In the genomic region with DNA sequence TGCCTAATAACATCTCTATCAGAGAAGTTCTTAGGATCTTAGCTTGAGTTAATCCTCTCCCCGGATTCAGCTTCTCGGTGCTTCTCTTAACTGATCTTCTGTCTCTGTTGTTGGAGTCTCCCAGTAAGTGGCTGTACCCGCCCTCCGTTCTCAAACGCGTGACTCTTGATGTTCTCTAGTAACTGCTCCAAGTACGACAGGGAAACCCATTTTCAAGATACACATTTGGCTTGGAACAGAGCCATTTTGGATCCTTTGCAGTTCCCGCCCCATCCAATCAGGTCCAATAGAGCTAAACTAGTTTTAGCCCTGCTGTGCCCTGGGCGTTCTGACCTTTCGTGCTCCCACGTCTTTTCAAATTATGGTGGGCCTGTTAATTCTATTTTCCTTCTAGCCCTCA, we compare ENCODE assay signal across 8 mouse cellular contexts. TPM values are rescaled to one million over a fixed set of nuclear protein-coding genes. Genes with fewer than 3 reads are reported as not detected.
DNase-seq lines count a peak whose midpoint lies in the region; ATAC-seq and TF ChIP-seq lines count a peak whose summit lies in the region.

No protein-coding gene starts in this region.

- no peaks in the 10 kb centered on the region for H3K27me3 ChIP-seq in heart, embryonic 13.5 days (replicated peaks)
- peaks cover 4% of the 10 kb centered on the region; the same call in 1 of the 2 replicates for H3K27me3 ChIP-seq in erythroblast, embryonic 14.5 days (ENCODE audit: control insufficient read depth)
- H3K27me3 ChIP-seq in limb, embryonic 10.5 days (ENCODE audit: low read depth, poor library complexity, severe bottlenecking): no peaks in the 10 kb centered on the region
- H3K27me3 ChIP-seq in myocyte (ENCODE audit: control insufficient read depth, insufficient read depth, insufficient read length): no peaks in the 10 kb centered on the region

- peak overlapping the region; percentile 75 for H3K27ac ChIP-seq in heart, embryonic 13.5 days (replicated peaks)
- peak overlapping the region; percentile 89 for H3K27ac ChIP-seq in limb, embryonic 10.5 days

- H3K9me3 ChIP-seq in heart, embryonic 13.5 days: no peaks in the 10 kb centered on the region
- no peaks in the 10 kb centered on the region for H3K9me3 ChIP-seq in erythroblast, embryonic 14.5 days (ENCODE audit: control insufficient read depth, low read length)
- no peaks in the 10 kb centered on the region for H3K9me3 ChIP-seq in limb, embryonic 10.5 days (replicated peaks)

- peak overlapping the region; percentile 88 for H3K9ac ChIP-seq in heart, embryonic 13.5 days

- H3K79me2 ChIP-seq in myocyte (ENCODE audit: control insufficient read depth, insufficient read depth): peaks cover 8% of the 10 kb centered on the region

- 11% methylated on average over 11 of the region's 11 CpGs for WGBS in heart, embryonic 13.5 days
- 11% methylated on average over 11 of the region's 11 CpGs for WGBS in limb, embryonic 10.5 days

- intact Hi-C loops in heart, postnatal 14 days (cut with DNase I): no loop called here
- intact Hi-C loops in left cerebral cortex, postnatal 10 days (cut with DNase I): loop anchor here (10.0 kb wide), 1 partner anchor 376 kb away; no protein-coding TSS in a partner anchor
- intact Hi-C loops in gastrocnemius, postnatal 36 days (cut with DNase I): loop anchor here (10.0 kb wide), 1 partner anchor 386 kb away; no protein-coding TSS in a partner anchor

- peak overlapping the region; percentile 35 for H3ac ChIP-seq in myocyte (ENCODE audit: control insufficient read depth, insufficient read length)

- no peak for TF ChIP-seq POLR2A in myocyte (IDR thresholded peaks at IDR 0.05; ENCODE audit: insufficient read length, low read depth)

- DNase-seq in heart, postnatal 14 days: no peak
- DNase-seq in MEL-GATA-1-ER (ENCODE audit: extremely low read depth, low read depth): peak; percentile 51
- DNase-seq in limb, embryonic 10.5 days (ENCODE audit: low spot score): peak; percentile 38
- DNase-seq in left cerebral cortex, postnatal 10 days (ENCODE audit: extremely low spot score in 1 of 2, low spot score in 2 of 2): no peak
- DNase-seq in gastrocnemius, postnatal 36 days: no peak

- H3K36me3 ChIP-seq in heart, embryonic 13.5 days: peaks cover 7% of the 10 kb centered on the region
- H3K36me3 ChIP-seq in erythroblast, embryonic 14.5 days (ENCODE audit: control insufficient read depth): peaks cover 8% of the 10 kb centered on the region
- peaks cover 13% of the 10 kb centered on the region for H3K36me3 ChIP-seq in limb, embryonic 10.5 days
- no peaks in the 10 kb centered on the region for H3K36me3 ChIP-seq in myocyte (ENCODE audit: control insufficient read depth, insufficient read depth)

- peak overlapping the region; percentile 71 for H3K4me3 ChIP-seq in heart, embryonic 13.5 days
- H3K4me3 ChIP-seq in erythroblast, embryonic 14.5 days (replicated peaks): peak overlapping the region; percentile 74
- H3K4me3 ChIP-seq in limb, embryonic 10.5 days: peak overlapping the region; percentile 70
- H3K4me3 ChIP-seq in myocyte: peak overlapping the region; percentile 56

- no peak for ATAC-seq in heart, embryonic 13.5 days (ENCODE audit: extremely low read depth, insufficient number of reproducible peaks, low FRiP score, low TSS enrichment)

- H3K4me1 ChIP-seq in heart, embryonic 13.5 days: peaks cover 14% of the 10 kb centered on the region
- peaks cover 16% of the 10 kb centered on the region for H3K4me1 ChIP-seq in erythroblast, embryonic 14.5 days (ENCODE audit: control insufficient read depth)
- peaks cover 11% of the 10 kb centered on the region for H3K4me1 ChIP-seq in limb, embryonic 10.5 days

- peak overlapping the region; percentile 93 for H3K4me2 ChIP-seq in heart, embryonic 13.5 days
- peak overlapping the region; percentile 80 for H3K4me2 ChIP-seq in myocyte (ENCODE audit: low read depth)

TF ChIP-seq in myocyte, 11 proteins besides CTCF, POLR2A, EP300 and RAD21:
- TF ChIP-seq TCF12 (IDR thresholded peaks at IDR 0.05; ENCODE audit: insufficient read depth, poor library complexity, severe bottlenecking): no peak
- TF ChIP-seq CEBPB (IDR thresholded peaks at IDR 0.05; ENCODE audit: insufficient read depth, poor library complexity, severe bottlenecking): no peak
- no peak for TF ChIP-seq MYOG (IDR thresholded peaks at IDR 0.05; ENCODE audit: control insufficient read depth in 1 of 3, insufficient read depth in 1 of 3, insufficient read length in 2 of 3, low read depth in 2 of 3)
- TF ChIP-seq E2F4 (IDR thresholded peaks at IDR 0.05; ENCODE audit: insufficient read depth): no peak
- TF ChIP-seq USF1 (IDR thresholded peaks at IDR 0.05; ENCODE audit: low read depth): no peak
- TF ChIP-seq SRF (IDR thresholded peaks at IDR 0.05; ENCODE audit: control insufficient read depth, insufficient read length, low read depth): no peak
- TF ChIP-seq MYOD1 (IDR thresholded peaks at IDR 0.05; ENCODE audit: control insufficient read depth in 1 of 3, insufficient read length in 2 of 3, low read depth in 2 of 3): no peak
- TF ChIP-seq POLR2AphosphoS2 (IDR thresholded peaks at IDR 0.05; ENCODE audit: insufficient read length, low read depth): no peak
- TF ChIP-seq MAX (IDR thresholded peaks at IDR 0.05; ENCODE audit: low read depth): no peak
- TF ChIP-seq TCF3 (IDR thresholded peaks at IDR 0.05; ENCODE audit: insufficient read length, low read depth): no peak
- TF ChIP-seq REST (IDR thresholded peaks at IDR 0.05; ENCODE audit: insufficient read depth, insufficient read length): no peak

RNA-seq across cellular contexts. Expression of gene Ccdc14, which starts 0.7 kb away (rescaled TPM):
- 4.9 and 5.5 TPM in 2 replicates for polyA plus RNA-seq in heart, embryonic 13.5 days (2015; fragmentation: Nextera tagmentation; extraction: Ambion mirVana)
- 1 to 10 TPM; 2.4 to 3.0 TPM for total RNA-seq in heart, postnatal 14 days (2021)
- polyA plus RNA-seq in erythroblast, embryonic 14.5 days (2012): 0.01 and 0.02 TPM in 2 replicates
- 10.7 and 10.9 TPM in 2 replicates for polyA plus RNA-seq in limb, embryonic 10.5 days (2016; fragmentation: Nextera tagmentation; extraction: Ambion mirVana)
- polyA plus RNA-seq in myocyte (2012; fragmentation: generic; extraction: Trizol): 1.0 TPM
- total RNA-seq in left cerebral cortex, postnatal 10 days (2021): 1 to 10 TPM; 3.3 to 3.7 TPM
- 1 to 10 TPM; 1.7 to 2.3 TPM for total RNA-seq in gastrocnemius, postnatal 36 days (2021)

RNA-seq across cellular contexts. Expression of gene Ropn1, which starts 41.4 kb away (rescaled TPM):
- 0.45 and 1.0 TPM in 2 replicates for polyA plus RNA-seq in heart, embryonic 13.5 days (2015; fragmentation: Nextera tagmentation; extraction: Ambion mirVana)
- total RNA-seq in heart, postnatal 14 days (2021): under 1 TPM in 1 of 2 experiments, not detected in 1; 0.33 TPM
- polyA plus RNA-seq in erythroblast, embryonic 14.5 days (2012): not detected in 2 replicates
- polyA plus RNA-seq in limb, embryonic 10.5 days (2016; fragmentation: Nextera tagmentation; extraction: Ambion mirVana): not detected in 2 replicates
- polyA plus RNA-seq in myocyte (2012; fragmentation: generic; extraction: Trizol): not detected
- under 1 TPM in 1 of 2 experiments, not detected in 1; 0.41 TPM for total RNA-seq in left cerebral cortex, postnatal 10 days (2021)
- not detected for total RNA-seq in gastrocnemius, postnatal 36 days (2021)

RNA-seq across cellular contexts. Expression of gene Mylk, which starts 53.9 kb away (rescaled TPM):
- polyA plus RNA-seq in heart, embryonic 13.5 days (2015; fragmentation: Nextera tagmentation; extraction: Ambion mirVana): 8.9 and 9.1 TPM in 2 replicates
- total RNA-seq in heart, postnatal 14 days (2021): 10 to 100 TPM; 37.2 to 37.9 TPM
- 0.04 TPM in 1 of 2 replicates, not detected in the other for polyA plus RNA-seq in erythroblast, embryonic 14.5 days (2012)
- 3.9 and 4.1 TPM in 2 replicates for polyA plus RNA-seq in limb, embryonic 10.5 days (2016; fragmentation: Nextera tagmentation; extraction: Ambion mirVana)
- 2.1 TPM for polyA plus RNA-seq in myocyte (2012; fragmentation: generic; extraction: Trizol)
- total RNA-seq in left cerebral cortex, postnatal 10 days (2021): 1 to 10 TPM; 8.2 to 8.5 TPM
- 10 to 100 TPM; 18.6 to 24.2 TPM for total RNA-seq in gastrocnemius, postnatal 36 days (2021)

Comparison
In these comparisons a context has a peak if more than half of its experiments do, and no peak if none do; other contexts are left out.
1. DNase-seq: peak in MEL-GATA-1-ER (single experiment) and limb, embryonic 10.5 days (single experiment); none in heart, postnatal 14 days (0 of 2), left cerebral cortex, postnatal 10 days (0 of 2) and gastrocnemius, postnatal 36 days (0 of 2).
2. Peak in every context shown above with its lines, with median percentiles within 50 percentile points of each other: H3K4me3 ChIP-seq.